Mouse (Mus musculus) MEL (cell line): ENCODE data around the gene Scap. TPM values are rescaled to one million over a fixed set of nuclear protein-coding genes. Genes with fewer than 3 reads are reported as not detected.
A peak's percentile ranks its signal among the peaks of the same experiment; 100 is the strongest.

Experiments used
- DNase-seq: peaks from one replicate; pipeline ENCODE4 v3.0.0; 2011; ENCODE audit warnings: low read depth, low spot score
- H3K27ac ChIP-seq: 2 replicates; pipeline ENCODE4 v1.5.1; 2012; ENCODE audit warnings: low read depth, mild to moderate bottlenecking, control low read depth, low read length, moderate library complexity; ENCODE audit not compliant: control insufficient read depth
- H3K27me3 ChIP-seq, 2 experiments: fragments of 150-350 bp in 1 of 2; sonication (generic) in 1 of 2; 2 replicates each; pipeline ENCODE4 v1.6.1; 2012; ENCODE audit warnings: low read length in 2 of 2, mild to moderate bottlenecking in 2 of 2, improper control_type of control experiment in 1 of 2, moderate library complexity in 1 of 2; ENCODE audit not compliant: insufficient read depth in 2 of 2, control insufficient read depth in 1 of 2
- H3K36me3 ChIP-seq, 2 experiments: 2 replicates each; pipeline ENCODE4 v1.6.1; 2012 to 2014; ENCODE audit warnings: low read length in 2 of 2, improper control_type of control experiment in 1 of 2, inconsistent platforms in 1 of 2, mild to moderate bottlenecking in 1 of 2; ENCODE audit not compliant: insufficient read depth in 2 of 2, control insufficient read depth in 1 of 2
- H3K4me1 ChIP-seq, 2 experiments: fragments of 150-350 bp in 1 of 2; sonication (generic) in 1 of 2; 2 replicates each; pipeline ENCODE4 v1.6.1; 2012; ENCODE audit warnings: low read length in 2 of 2, improper control_type of control experiment in 1 of 2, mild to moderate bottlenecking in 1 of 2; ENCODE audit not compliant: insufficient read depth in 2 of 2, control insufficient read depth in 1 of 2
- H3K4me3 ChIP-seq, 2 experiments: fragments of 150-350 bp in 1 of 2; sonication (generic) in 1 of 2; 2 replicates each; pipeline ENCODE4 v1.5.1; 2012; ENCODE audit warnings: low read depth in 2 of 2, low read length in 2 of 2, mild to moderate bottlenecking in 2 of 2, moderate library complexity in 2 of 2, control low read depth in 1 of 2, improper control_type of control experiment in 1 of 2; ENCODE audit not compliant: control insufficient read depth in 1 of 2, insufficient read depth in 1 of 2
- H3K79me2 ChIP-seq: 2 replicates; pipeline ENCODE4 v1.6.1; 2012; ENCODE audit warnings: mild to moderate bottlenecking, low read length, moderate library complexity; ENCODE audit not compliant: control insufficient read depth, poor library complexity, insufficient read depth
- H3K9ac ChIP-seq: 2 replicates; pipeline ENCODE4 v1.6.1; 2012; ENCODE audit warnings: low read depth, mild to moderate bottlenecking, control low read depth, low read length, moderate library complexity; ENCODE audit not compliant: control insufficient read depth, poor library complexity, severe bottlenecking
- H3K9me3 ChIP-seq: fragments of 150-350 bp; sonication (generic); replicated peaks from 2 replicates; pipeline ENCODE4 v1.6.1; 2012; ENCODE audit warnings: mild to moderate bottlenecking, low read length, improper control_type of control experiment, moderate library complexity; ENCODE audit not compliant: insufficient read depth
- BHLHE40 ChIP-seq: IDR thresholded peaks from 2 replicates; pipeline ENCODE4 v1.6.1; 2012; ENCODE audit warnings: low read depth, mild to moderate bottlenecking, inconsistent platforms, low read length, improper control_type of control experiment, borderline replicate concordance
- CHD2 ChIP-seq: IDR thresholded peaks from 2 replicates; pipeline ENCODE4 v1.6.1; 2011; ENCODE audit warnings: low read length, improper control_type of control experiment
- CTCF ChIP-seq, 3 experiments: IDR thresholded peaks in 2 of 3; conservative IDR thresholded peaks in 1 of 3; 2 replicates each; pipeline ENCODE4 v1.5.1; 2011 to 2012; ENCODE audit warnings: low read length in 3 of 3, low read depth in 2 of 3, mild to moderate bottlenecking in 2 of 3, improper control_type of control experiment in 1 of 3, inconsistent platforms in 1 of 3, mixed read lengths in 1 of 3, moderate library complexity in 1 of 3; ENCODE audit not compliant: control insufficient read depth in 1 of 3, insufficient read depth in 1 of 3, poor library complexity in 1 of 3, severe bottlenecking in 1 of 3
- E2F4 ChIP-seq: IDR thresholded peaks from 2 replicates; pipeline ENCODE4 v1.6.1; 2011; ENCODE audit warnings: low read depth, low read length, improper control_type of control experiment, borderline replicate concordance
- EP300 ChIP-seq, 2 experiments: IDR thresholded peaks; 2 replicates each; pipeline ENCODE4 v1.6.1; 2011; ENCODE audit warnings: improper control_type of control experiment in 2 of 2, low read length in 2 of 2, low read depth in 1 of 2, mild to moderate bottlenecking in 1 of 2
- ETS1 ChIP-seq: IDR thresholded peaks from 2 replicates; pipeline ENCODE4 v1.6.1; 2012; ENCODE audit warnings: low read depth, mild to moderate bottlenecking, inconsistent platforms, low read length, improper control_type of control experiment, moderate library complexity
- GABPA ChIP-seq: IDR thresholded peaks from 2 replicates; pipeline ENCODE4 v1.6.1; 2012; ENCODE audit warnings: low read depth, mild to moderate bottlenecking, inconsistent platforms, low read length, improper control_type of control experiment, moderate library complexity
- GATA1 ChIP-seq: IDR thresholded peaks from 2 replicates; pipeline ENCODE4 v1.6.1; 2011; ENCODE audit warnings: low read depth, low read length, improper control_type of control experiment
- HCFC1 ChIP-seq: IDR thresholded peaks from 2 replicates; pipeline ENCODE4 v1.6.1; 2012; ENCODE audit warnings: low read depth, mild to moderate bottlenecking, inconsistent platforms, low read length, improper control_type of control experiment, moderate library complexity
- JUND ChIP-seq: IDR thresholded peaks from 2 replicates; pipeline ENCODE4 v1.6.1; 2011; ENCODE audit warnings: low read depth, mild to moderate bottlenecking, improper control_type of control experiment, low read length
- MAFK ChIP-seq: IDR thresholded peaks from 2 replicates; pipeline ENCODE4 v1.6.1; 2011; ENCODE audit warnings: low read depth, mild to moderate bottlenecking, low read length, improper control_type of control experiment, borderline replicate concordance
- MAZ ChIP-seq: IDR thresholded peaks from 2 replicates; pipeline ENCODE4 v1.6.1; 2012; ENCODE audit warnings: low read depth, mild to moderate bottlenecking, inconsistent platforms, low read length, improper control_type of control experiment
- MEF2A ChIP-seq: IDR thresholded peaks from 2 replicates; pipeline ENCODE4 v1.6.1; 2014; ENCODE audit warnings: low read depth, mild to moderate bottlenecking, inconsistent platforms, low read length, improper control_type of control experiment; ENCODE audit not compliant: poor library complexity, insufficient replicate concordance, severe bottlenecking; ENCODE audit errors: extremely low read depth
- MXI1 ChIP-seq: IDR thresholded peaks from 2 replicates; pipeline ENCODE4 v1.6.1; 2011; ENCODE audit warnings: mild to moderate bottlenecking, low read depth, low read length, improper control_type of control experiment
- MYC ChIP-seq: IDR thresholded peaks from 2 replicates; pipeline ENCODE4 v1.6.1; 2011; ENCODE audit warnings: low read depth, mild to moderate bottlenecking, low read length, improper control_type of control experiment, moderate library complexity
- NELFE ChIP-seq: IDR thresholded peaks from 2 replicates; pipeline ENCODE4 v1.6.1; 2011; ENCODE audit warnings: low read depth, low read length, improper control_type of control experiment
- NRF1 ChIP-seq: IDR thresholded peaks from 2 replicates; pipeline ENCODE4 v1.6.1; 2014; ENCODE audit warnings: low read depth, mild to moderate bottlenecking, inconsistent platforms, low read length, improper control_type of control experiment, moderate library complexity; ENCODE audit not compliant: poor library complexity, insufficient read depth, severe bottlenecking
- POLR2A ChIP-seq, 2 experiments: IDR thresholded peaks; 2 replicates each; pipeline ENCODE4 v1.6.1; 2011 to 2012; ENCODE audit warnings: low read length in 2 of 2, mild to moderate bottlenecking in 2 of 2, control low read depth in 1 of 2, improper control_type of control experiment in 1 of 2, low read depth in 1 of 2, moderate library complexity in 1 of 2; ENCODE audit not compliant: control insufficient read depth in 1 of 2, insufficient read depth in 1 of 2, poor library complexity in 1 of 2
- POLR2AphosphoS2 ChIP-seq: IDR thresholded peaks from 2 replicates; pipeline ENCODE4 v1.6.1; 2011; ENCODE audit warnings: low read length, improper control_type of control experiment
- POLR2AphosphoS5 ChIP-seq: IDR thresholded peaks from 2 replicates; pipeline ENCODE4 v1.6.1; 2012; ENCODE audit warnings: low read depth, borderline replicate concordance, mild to moderate bottlenecking, inconsistent platforms, low read length, moderate library complexity, mixed read lengths
- RAD21 ChIP-seq: IDR thresholded peaks from 2 replicates; pipeline ENCODE4 v1.6.1; 2011; ENCODE audit warnings: mild to moderate bottlenecking, low read depth, low read length, improper control_type of control experiment
- RCOR1 ChIP-seq: IDR thresholded peaks from 2 replicates; pipeline ENCODE4 v1.6.1; 2012; ENCODE audit warnings: low read depth, mild to moderate bottlenecking, inconsistent platforms, low read length, improper control_type of control experiment
- SIN3A ChIP-seq: IDR thresholded peaks from 2 replicates; pipeline ENCODE4 v1.6.1; 2012; ENCODE audit warnings: low read length, improper control_type of control experiment, inconsistent platforms
- SMC3 ChIP-seq: IDR thresholded peaks from 2 replicates; pipeline ENCODE4 v1.6.1; 2011; ENCODE audit warnings: low read depth, low read length, improper control_type of control experiment
- TAL1 ChIP-seq: IDR thresholded peaks from 2 replicates; pipeline ENCODE4 v1.6.1; 2012; ENCODE audit warnings: mild to moderate bottlenecking, inconsistent platforms, low read length, moderate library complexity, mixed read lengths
- TBP ChIP-seq: IDR thresholded peaks from 2 replicates; pipeline ENCODE4 v1.8.0; 2011; ENCODE audit warnings: low read depth, low read length, improper control_type of control experiment
- TCF12 ChIP-seq: IDR thresholded peaks from 2 replicates; pipeline ENCODE4 v1.6.1; 2014; ENCODE audit warnings: low read depth, mild to moderate bottlenecking, inconsistent platforms, low read length, improper control_type of control experiment, moderate library complexity
- UBTF ChIP-seq: IDR thresholded peaks from 2 replicates; pipeline ENCODE4 v1.6.1; 2012; ENCODE audit warnings: low read depth, mild to moderate bottlenecking, inconsistent platforms, low read length, improper control_type of control experiment, moderate library complexity, borderline replicate concordance; ENCODE audit not compliant: insufficient read depth
- ZC3H11A ChIP-seq: IDR thresholded peaks from 2 replicates; pipeline ENCODE4 v1.6.1; 2012; ENCODE audit warnings: low read depth, mild to moderate bottlenecking, inconsistent platforms, low read length, improper control_type of control experiment
- ZNF384 ChIP-seq: IDR thresholded peaks from 2 replicates; pipeline ENCODE4 v1.6.1; 2012; ENCODE audit warnings: low read depth, mild to moderate bottlenecking, inconsistent platforms, low read length, improper control_type of control experiment
- polyA plus RNA-seq, 2 experiments: library from polyadenylated mRNA; stranded (reverse) in 1 of 2; unstranded in 1 of 2; fragments of >175 nt in 1 of 2; fragments of >200 nt in 1 of 2; gene quantifications; 2 replicates each; pipeline versions ENCODE4 v1.2.1 to v1.2.4; 2012; ENCODE audit warnings: low replicate concordance in 2 of 2, low read depth in 1 of 2; ENCODE audit not compliant: insufficient read length in 2 of 2, insufficient read depth in 1 of 2, missing spikeins in 1 of 2
- total RNA-seq: library from RNA; depleted of rRNA; stranded (reverse); fragments of 300-350 nt; gene quantifications from 2 replicates; pipeline ENCODE4 v1.2.3, GENCODE M21; 2012

The Scap gene
- total and polyA plus RNA-seq, 3 experiments = 59.4 to 88.8 TPM; not detected in 1

GRCm38 (mm10) chr9:110328178-110328577 is 4.9 kb upstream of the Scap start:
- H3K4me3 ChIP-seq = no peak overlapping the region
- no peaks in the 10 kb centered on the region for H3K27me3 ChIP-seq
- peaks cover 8 to 21% of the 10 kb centered on the region in 2 experiments for H3K4me1 ChIP-seq
- no peaks in the 10 kb centered on the region for H3K9me3 ChIP-seq
- H3K36me3 ChIP-seq = peaks cover 0 to 12% of the 10 kb centered on the region in 2 experiments; a peak in 2 of 4 replicates
- no peaks in the 10 kb centered on the region for H3K79me2 ChIP-seq
- no peak for DNase-seq
- no peak for TF ChIP-seq ZNF384
- peak; percentile 24; the same call in 1 of the 2 replicates for TF ChIP-seq TAL1
- TF ChIP-seq, all 39 proteins: peak for 1
- H3K27ac ChIP-seq = no peak overlapping the region
- H3K9ac ChIP-seq = no peak overlapping the region

GRCm38 (mm10) chr9:110328946-110329630 is 4.0 kb upstream of the Scap start:
- peak overlapping the region; percentile 59 to 96 for H3K4me3 ChIP-seq
- H3K27ac ChIP-seq = peak overlapping the region; percentile 46
- peaks cover 8% of the 10 kb centered on the region for H3K79me2 ChIP-seq
- peaks cover 0 to 12% of the 10 kb centered on the region in 2 experiments; a peak in 2 of 4 replicates for H3K36me3 ChIP-seq
- no peaks in the 10 kb centered on the region for H3K27me3 ChIP-seq
- H3K9ac ChIP-seq = peak overlapping the region; percentile 50
- no peaks in the 10 kb centered on the region for H3K9me3 ChIP-seq
- H3K4me1 ChIP-seq = peaks cover 8 to 21% of the 10 kb centered on the region in 2 experiments
- DNase-seq = peak; percentile 64
- TF ChIP-seq CTCF (IDR thresholded peaks at IDR 0.05 in 2 of 3, conservative IDR thresholded peaks at IDR 0.05 in 1 of 3; ENCODE audit: control insufficient read depth in 1 of 3, insufficient read depth in 1 of 3, low read depth in 2 of 3, low read length in 3 of 3, poor library complexity in 1 of 3, severe bottlenecking in 1 of 3) (no peak), EP300 (IDR thresholded peaks at IDR 0.05; ENCODE audit: low read depth in 1 of 2, low read length in 2 of 2) (peak; percentile 33 to 50; a peak in 2 of 4 replicates), ZNF384 (no peak), RAD21 (no peak), BHLHE40 (no peak), SMC3 (no peak), TBP (0 out of 2 replicates have a peak, but pooled peaks have one; percentile 15), TCF12 (no peak), MEF2A (no peak), TAL1 (no peak), NRF1 (no peak), GATA1 (0 out of 2 replicates have a peak, but pooled peaks have one; percentile 45), JUND (no peak), POLR2AphosphoS5 (no peak), E2F4 (no peak), MAZ (no peak), POLR2A (IDR thresholded peaks at IDR 0.05; ENCODE audit: control insufficient read depth in 1 of 2, insufficient read depth in 1 of 2, low read depth in 1 of 2, low read length in 2 of 2, poor library complexity in 1 of 2) (no peak), NELFE (no peak), RCOR1 (0 out of 2 replicates have a peak, but pooled peaks have one; percentile 12), MYC (no peak), MAFK (no peak), CHD2 (no peak), UBTF (no peak), POLR2AphosphoS2 (no peak), GABPA (no peak), HCFC1 (no peak), SIN3A (no peak; the same call in 1 of the 2 replicates), MXI1 (no peak), ZC3H11A (no peak), ETS1 (0 out of 2 replicates have a peak, but pooled peaks have one; percentile 40)
